Mouse (Mus musculus): ENCODE data around the gene Olfr281. TPM values are rescaled to one million over a fixed set of nuclear protein-coding genes. Genes with fewer than 3 reads are reported as not detected.

Gene Olfr281
- polyA plus RNA-seq, 1 experiment from 2014 or later: not detected

GRCm38 (mm10) chr15:98476281-98476680 is 23.9 kb downstream of the Olfr281 start:
- Histone ChIP-seq H3K27me3 (ENCODE audit: control insufficient read depth, insufficient read depth, low read length) (no peaks in the 10 kb centered on the region), H3K9me3 (ENCODE audit: control insufficient read depth, low read length) (no peaks in the 10 kb centered on the region), H3K27ac (replicated peaks) (no peak overlapping the region), H3K4me3 (ENCODE audit: low read depth, low read length) (no peak overlapping the region), H3K4me1 (replicated peaks; ENCODE audit: control insufficient read depth, insufficient read depth) (no peaks in the 10 kb centered on the region), H3K4me2 (replicated peaks; ENCODE audit: low read depth) (no peak overlapping the region), H3K9ac (ENCODE audit: low read length) (no peak overlapping the region), H3K36me3 (ENCODE audit: control insufficient read depth, insufficient read depth, low read length) (no peaks in the 10 kb centered on the region)
- 71% methylated on average over 5 of the region's 5 CpGs for WGBS
- ATAC-seq (ENCODE audit: low FRiP score, low TSS enrichment) (no peak), DNase-seq (ENCODE audit: low spot score) (no peak)
- TF ChIP-seq CTCF (IDR thresholded peaks at IDR 0.05; ENCODE audit: low read depth): no peak
- TF ChIP-seq EP300 (optimal IDR thresholded peaks at IDR 0.05): no peak

GRCm38 (mm10) chr15:98479568-98480102 is 27.2 kb downstream of the Olfr281 start:
- no peak overlapping the region for H3K27ac ChIP-seq (replicated peaks)
- H3K9me3 ChIP-seq (ENCODE audit: control insufficient read depth, low read length): no peaks in the 10 kb centered on the region
- no peaks in the 10 kb centered on the region for H3K27me3 ChIP-seq (ENCODE audit: control insufficient read depth, insufficient read depth, low read length)
- H3K4me1 ChIP-seq (replicated peaks; ENCODE audit: control insufficient read depth, insufficient read depth): no peaks in the 10 kb centered on the region
- H3K4me2 ChIP-seq (replicated peaks; ENCODE audit: low read depth): no peak overlapping the region
- no peak overlapping the region for H3K9ac ChIP-seq (ENCODE audit: low read length)
- WGBS: 75% methylated on average over 7 of the region's 7 CpGs
- H3K4me3 ChIP-seq (ENCODE audit: low read depth, low read length): no peak overlapping the region
- ATAC-seq (ENCODE audit: low FRiP score, low TSS enrichment): no peak
- TF ChIP-seq EP300 (optimal IDR thresholded peaks at IDR 0.05) (no peak), CTCF (IDR thresholded peaks at IDR 0.05; ENCODE audit: low read depth) (no peak)
- DNase-seq (ENCODE audit: low spot score): no peak
- no peaks in the 10 kb centered on the region for H3K36me3 ChIP-seq (ENCODE audit: control insufficient read depth, insufficient read depth, low read length)

- H3K27ac ChIP-seq (replicated peaks): no peak within 1 kb of the TSS; the same call in 1 of the 2 replicates
- no peak within 1 kb of the TSS for H3K9ac ChIP-seq (ENCODE audit: low read length)
- H3K4me1 ChIP-seq (replicated peaks; ENCODE audit: control insufficient read depth, insufficient read depth): no peaks in the 10 kb centered on the region
- no peaks in the 10 kb centered on the region for H3K27me3 ChIP-seq (ENCODE audit: control insufficient read depth, insufficient read depth, low read length)
- H3K9me3 ChIP-seq (ENCODE audit: control insufficient read depth, low read length): no peaks in the 10 kb centered on the region
- H3K4me2 ChIP-seq (replicated peaks; ENCODE audit: low read depth): no peak within 1 kb of the TSS
- DNase-seq (ENCODE audit: low spot score) (no peak), ATAC-seq (ENCODE audit: low FRiP score, low TSS enrichment) (no peak)
- 36% methylated on average over 3 of the region's 3 CpGs for WGBS
- TF ChIP-seq EP300 (optimal IDR thresholded peaks at IDR 0.05) (no peak), CTCF (IDR thresholded peaks at IDR 0.05; ENCODE audit: low read depth) (no peak)
- no peak within 1 kb of the TSS for H3K4me3 ChIP-seq (ENCODE audit: low read depth, low read length)
- no peaks in the 10 kb centered on the region for H3K36me3 ChIP-seq (ENCODE audit: control insufficient read depth, insufficient read depth, low read length)
Observed at GRCm38 (mm10) chr15:98482701-98483100, 30.3 kb downstream of the Olfr281 start, which contains the start of gene Lalba. TSS of gene Lalba (minus strand) at chr15:98482721.

GRCm38 (mm10) chr15:98483907-98484886 is 31.8 kb downstream of the Olfr281 start:
- no peak for DNase-seq (ENCODE audit: low spot score)
- Histone ChIP-seq H3K36me3 (ENCODE audit: control insufficient read depth, insufficient read depth, low read length) (no peaks in the 10 kb centered on the region), H3K9ac (ENCODE audit: low read length) (no peak overlapping the region), H3K9me3 (ENCODE audit: control insufficient read depth, low read length) (no peaks in the 10 kb centered on the region), H3K27ac (replicated peaks) (0 out of 2 replicates have a peak overlapping the region, but pooled peaks have one; percentile 5), H3K4me2 (replicated peaks; ENCODE audit: low read depth) (no peak overlapping the region), H3K27me3 (ENCODE audit: control insufficient read depth, insufficient read depth, low read length) (no peaks in the 10 kb centered on the region), H3K4me1 (replicated peaks; ENCODE audit: control insufficient read depth, insufficient read depth) (no peaks in the 10 kb centered on the region), H3K4me3 (ENCODE audit: low read depth, low read length) (no peak overlapping the region)
- 54% methylated on average over 18 of the region's 18 CpGs for WGBS
- TF ChIP-seq CTCF (IDR thresholded peaks at IDR 0.05; ENCODE audit: low read depth): no peak
- TF ChIP-seq EP300 (optimal IDR thresholded peaks at IDR 0.05): no peak
- no peak; the same call in 1 of the 2 replicates for ATAC-seq (ENCODE audit: low FRiP score, low TSS enrichment)

- no peak overlapping the region for H3K27ac ChIP-seq (replicated peaks)
- TF ChIP-seq CTCF (IDR thresholded peaks at IDR 0.05; ENCODE audit: low read depth): no peak
- no peak for TF ChIP-seq EP300 (optimal IDR thresholded peaks at IDR 0.05)
- 91% methylated on average over 8 of the region's 8 CpGs for WGBS
- no peaks in the 10 kb centered on the region for H3K27me3 ChIP-seq (ENCODE audit: control insufficient read depth, insufficient read depth, low read length)
- no peak for DNase-seq (ENCODE audit: low spot score)
- no peak overlapping the region for H3K9ac ChIP-seq (ENCODE audit: low read length)
- no peak overlapping the region for H3K4me2 ChIP-seq (replicated peaks; ENCODE audit: low read depth)
- ATAC-seq (ENCODE audit: low FRiP score, low TSS enrichment): no peak
- H3K4me3 ChIP-seq (ENCODE audit: low read depth, low read length): no peak overlapping the region
- no peaks in the 10 kb centered on the region for H3K36me3 ChIP-seq (ENCODE audit: control insufficient read depth, insufficient read depth, low read length)
- H3K9me3 ChIP-seq (ENCODE audit: control insufficient read depth, low read length): no peaks in the 10 kb centered on the region
- no peaks in the 10 kb centered on the region for H3K4me1 ChIP-seq (replicated peaks; ENCODE audit: control insufficient read depth, insufficient read depth)
Observed at GRCm38 (mm10) chr15:98486433-98487021, 34.1 kb downstream of the Olfr281 start.

Data from stomach, postnatal 0 days (tissue).